Comparison of ENCODE assay signal across 21 mouse cellular contexts in the genomic region with DNA sequence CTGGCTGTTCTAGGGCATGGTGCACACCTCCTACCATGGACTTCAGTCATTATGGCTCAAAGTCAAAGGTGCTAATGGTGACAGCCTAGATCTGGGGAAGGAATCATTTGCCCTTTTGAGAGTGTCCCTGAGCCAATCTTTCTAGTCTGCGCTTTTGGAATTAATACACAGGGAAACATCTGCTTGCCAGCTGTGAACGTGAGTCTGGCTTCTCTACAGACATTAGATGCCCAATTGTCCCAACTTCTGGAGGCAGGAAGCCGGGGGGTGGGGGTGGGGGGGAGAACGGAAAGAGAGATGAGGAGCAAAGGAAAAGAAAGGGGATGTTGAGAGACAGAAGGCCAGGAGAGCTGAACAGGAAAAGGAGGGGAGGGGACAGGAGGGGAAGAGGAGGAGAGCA.
"Had no signal": no experiment of that assay in that cellular context is flagged by ENCODE, and none has a peak within 500 bp of the region (broad histone marks: within the 10 kb centered on the region; RNA-seq: fewer than 3 reads in every experiment).

No protein-coding gene starts in this region.

- DNase-seq: kidney, adult 2 months; kidney, postnatal 25 days; layer of hippocampus, postnatal 36 days; left cerebral cortex, postnatal 4 days; lung, adult 18-20 months; lung, postnatal 14 days; lung, postnatal 4 days; right cerebral cortex, adult 18-20 months; right cerebral cortex, postnatal 14 days; right cerebral cortex, postnatal 4 days; thymus, postnatal 25 days had no signal

- H3K9me3 ChIP-seq: limb, embryonic 15.5 days; lung, embryonic 15.5 days; midbrain, embryonic 12.5 days; midbrain, embryonic 15.5 days; neural tube, embryonic 13.5 days had no signal

- H3K4me3 ChIP-seq: layer of hippocampus, adult 2 months; limb, embryonic 15.5 days; lung, embryonic 15.5 days; midbrain, embryonic 12.5 days; midbrain, embryonic 15.5 days; neural tube, embryonic 13.5 days had no signal

- H3K4me1 ChIP-seq: limb, embryonic 15.5 days; lung, embryonic 15.5 days; midbrain, embryonic 12.5 days; midbrain, embryonic 15.5 days; neural tube, embryonic 13.5 days had no signal

- ATAC-seq: intestine, postnatal 0 days; midbrain, embryonic 15.5 days had no signal

- H3K27me3 ChIP-seq: limb, embryonic 15.5 days; lung, embryonic 15.5 days; midbrain, embryonic 12.5 days; midbrain, embryonic 15.5 days; neural tube, embryonic 13.5 days had no signal

- H3K9ac ChIP-seq: limb, embryonic 15.5 days; liver, embryonic 14.5 days; lung, embryonic 15.5 days; midbrain, embryonic 12.5 days; midbrain, embryonic 15.5 days; neural tube, embryonic 13.5 days had no signal

- H3K36me3 ChIP-seq: limb, embryonic 15.5 days; lung, embryonic 15.5 days; midbrain, embryonic 12.5 days; midbrain, embryonic 15.5 days; neural tube, embryonic 13.5 days had no signal

- H3K4me2 ChIP-seq: limb, embryonic 15.5 days; liver, embryonic 11.5 days; lung, embryonic 15.5 days; midbrain, embryonic 12.5 days; midbrain, embryonic 15.5 days; neural tube, embryonic 13.5 days had no signal

- H3K27ac ChIP-seq: kidney, postnatal 0 days; layer of hippocampus, adult 2 months; limb, embryonic 15.5 days; liver, embryonic 14.5 days; lung, embryonic 15.5 days; midbrain, embryonic 12.5 days; midbrain, embryonic 15.5 days; neural tube, embryonic 13.5 days had no signal
